In the genomic region with DNA sequence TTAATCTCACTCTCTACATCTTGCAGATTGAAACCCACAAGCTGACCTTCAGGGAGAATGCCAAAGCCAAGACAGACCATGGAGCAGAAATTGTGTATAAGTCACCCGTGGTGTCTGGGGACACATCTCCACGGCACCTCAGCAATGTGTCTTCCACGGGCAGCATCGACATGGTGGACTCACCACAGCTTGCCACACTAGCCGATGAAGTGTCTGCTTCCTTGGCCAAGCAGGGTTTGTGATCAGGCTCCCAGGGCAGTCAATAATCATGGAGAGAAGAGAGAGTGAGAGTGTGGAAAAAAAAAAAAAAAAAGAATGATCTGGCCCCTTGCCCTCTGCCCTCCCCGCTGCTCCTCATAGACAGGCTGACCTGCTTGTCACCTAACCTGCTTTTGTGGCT, we compare ENCODE assay signal across 16 mouse cellular contexts.
"Had no signal": no experiment of that assay in that cellular context is flagged by ENCODE, and none has a peak within 500 bp of the region (broad histone marks: within the 10 kb centered on the region; RNA-seq: fewer than 3 reads in every experiment).

No protein-coding gene starts in this region.

- H3K4me3 ChIP-seq: neural tube, embryonic 13.5 days; neural tube, embryonic 15.5 days; stomach, embryonic 15.5 days had no signal

- DNase-seq: retina, postnatal 1 day; right cerebral cortex, adult 18-20 months; right cerebral cortex, postnatal 14 days; right cerebral cortex, postnatal 25 days; right cerebral cortex, postnatal 4 days; spleen, adult 18-20 months; thymus, adult 18-20 months; thymus, adult 2 months; thymus, postnatal 14 days; thymus, postnatal 25 days; thymus, postnatal 36 days; thymus, postnatal 4 days had no signal

- H3K27me3 ChIP-seq: neural tube, embryonic 13.5 days; neural tube, embryonic 15.5 days; stomach, embryonic 15.5 days had no signal

- H3K9ac ChIP-seq: neural tube, embryonic 13.5 days; neural tube, embryonic 15.5 days; stomach, embryonic 15.5 days had no signal

- H3K27ac ChIP-seq: neural tube, embryonic 13.5 days; neural tube, embryonic 15.5 days; stomach, embryonic 15.5 days; stomach, postnatal 0 days had no signal

- H3K9me3 ChIP-seq: neural tube, embryonic 13.5 days; neural tube, embryonic 15.5 days; stomach, embryonic 15.5 days had no signal

- H3K4me1 ChIP-seq: neural tube, embryonic 13.5 days; neural tube, embryonic 15.5 days; stomach, embryonic 15.5 days had no signal
